Mouse (Mus musculus): ENCODE measurements around the gene Rspry1. TPM values are rescaled to one million over a fixed set of nuclear protein-coding genes. Genes with fewer than 3 reads are reported as not detected.
A peak's percentile ranks its signal among the peaks of the same experiment; 100 is the strongest.

The Rspry1 gene
- 20.1 and 22.6 TPM in 2 replicates for polyA plus RNA-seq (2014; fragmentation: Nextera tagmentation; extraction: Ambion mirVana)

GRCm38 (mm10) chr8:94601607-94602385 is at the start of gene Rspry1, which contains the start of gene Fam192a:
Gene Rspry1, plus strand, starts transcription at chr8:94601937.
Gene Fam192a, minus strand, starts transcription at chr8:94601997.
- peak within 1 kb of the TSS; percentile 93 for H3K27ac ChIP-seq (replicated peaks in 1 of 2; ENCODE audit: control insufficient read depth in 1 of 2, insufficient read depth in 1 of 2, low read depth in 2 of 2, low read length in 2 of 2)
- no peaks in the 10 kb centered on the region for H3K27me3 ChIP-seq (ENCODE audit: control insufficient read depth, insufficient read depth, low read length)
- WGBS = under 1% methylated on average over 50 of the region's 55 CpGs
- no peaks in the 10 kb centered on the region for H3K36me3 ChIP-seq (ENCODE audit: control insufficient read depth, insufficient read depth, low read length)
- ATAC-seq (ENCODE audit: insufficient number of reproducible peaks, insufficient read depth, low FRiP score, low read depth) = peak; percentile 99
- peak within 1 kb of the TSS; percentile 94 for H3K4me2 ChIP-seq (ENCODE audit: low read length)
- peak within 1 kb of the TSS; percentile 96 for H3K9ac ChIP-seq (ENCODE audit: low read length)
- H3K4me3 ChIP-seq (ENCODE audit: control insufficient read depth in 1 of 2, insufficient read depth in 1 of 2, low read depth in 1 of 2, low read length in 2 of 2) = peak within 1 kb of the TSS; percentile 91 to 100
- H3K9me3 ChIP-seq (ENCODE audit: control insufficient read depth, low read length) = no peaks in the 10 kb centered on the region
- peaks cover 0 to 17% of the 10 kb centered on the region in 2 experiments; a peak in 3 of 4 replicates for H3K4me1 ChIP-seq (ENCODE audit: control insufficient read depth in 2 of 2, insufficient read depth in 2 of 2, low read length in 2 of 2)

- ATAC-seq (ENCODE audit: insufficient number of reproducible peaks, insufficient read depth, low FRiP score, low read depth) = no peak
- no peaks in the 10 kb centered on the region for H3K36me3 ChIP-seq (ENCODE audit: control insufficient read depth, insufficient read depth, low read length)
- no peaks in the 10 kb centered on the region for H3K9me3 ChIP-seq (ENCODE audit: control insufficient read depth, low read length)
- H3K27me3 ChIP-seq (ENCODE audit: control insufficient read depth, insufficient read depth, low read length) = no peaks in the 10 kb centered on the region
- H3K27ac ChIP-seq (replicated peaks in 1 of 2; ENCODE audit: control insufficient read depth in 1 of 2, insufficient read depth in 1 of 2, low read depth in 2 of 2, low read length in 2 of 2) = no peak overlapping the region
- no peak overlapping the region for H3K9ac ChIP-seq (ENCODE audit: low read length)
- no peak overlapping the region for H3K4me3 ChIP-seq (ENCODE audit: control insufficient read depth in 1 of 2, insufficient read depth in 1 of 2, low read depth in 1 of 2, low read length in 2 of 2)
- no peak overlapping the region for H3K4me2 ChIP-seq (ENCODE audit: low read length)
- H3K4me1 ChIP-seq (ENCODE audit: control insufficient read depth in 2 of 2, insufficient read depth in 2 of 2, low read length in 2 of 2) = peaks cover 6 to 18% of the 10 kb centered on the region in 2 experiments
- whole genome bisulfite sequencing = 82% methylated on average over 2 of the region's 2 CpGs
Measured at GRCm38 (mm10) chr8:94552696-94553095, 49.0 kb upstream of the Rspry1 start.

DNA sequence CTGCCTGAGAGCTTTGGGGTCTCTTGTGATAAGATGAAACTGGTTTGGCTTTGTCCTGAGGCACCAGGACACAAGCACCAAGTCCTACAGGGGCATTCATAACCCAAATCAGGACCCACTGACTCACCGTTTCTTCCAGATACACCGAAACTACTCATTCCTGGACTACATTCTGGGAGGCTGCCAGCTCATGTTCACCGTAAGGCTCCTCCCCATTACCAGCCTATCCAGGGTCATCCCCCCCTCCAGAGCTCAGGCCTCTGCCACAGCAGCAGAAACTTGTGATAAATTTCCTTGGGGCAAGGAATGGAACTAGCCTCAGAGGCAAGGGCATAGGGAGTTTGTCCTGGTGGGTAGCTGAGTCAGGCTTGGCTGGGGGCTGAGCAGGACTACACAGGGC is 44.5 kb upstream of the Rspry1 start:
- Histone ChIP-seq H3K4me2 (ENCODE audit: low read length) (no peak overlapping the region), H3K9ac (ENCODE audit: low read length) (no peak overlapping the region), H3K27me3 (ENCODE audit: control insufficient read depth, insufficient read depth, low read length) (no peaks in the 10 kb centered on the region), H3K9me3 (ENCODE audit: control insufficient read depth, low read length) (no peaks in the 10 kb centered on the region), H3K27ac (replicated peaks in 1 of 2; ENCODE audit: control insufficient read depth in 1 of 2, insufficient read depth in 1 of 2, low read depth in 2 of 2, low read length in 2 of 2) (no peak overlapping the region), H3K4me3 (ENCODE audit: control insufficient read depth in 1 of 2, insufficient read depth in 1 of 2, low read depth in 1 of 2, low read length in 2 of 2) (no peak overlapping the region), H3K36me3 (ENCODE audit: control insufficient read depth, insufficient read depth, low read length) (no peaks in the 10 kb centered on the region), H3K4me1 (ENCODE audit: control insufficient read depth in 2 of 2, insufficient read depth in 2 of 2, low read length in 2 of 2) (no peaks in the 10 kb centered on the region)
- WGBS = 57% methylated on average over 3 of the region's 3 CpGs
- no peak for ATAC-seq (ENCODE audit: insufficient number of reproducible peaks, insufficient read depth, low FRiP score, low read depth)

GRCm38 (mm10) chr8:94561256-94561655 is 40.5 kb upstream of the Rspry1 start:
- no peaks in the 10 kb centered on the region for H3K36me3 ChIP-seq (ENCODE audit: control insufficient read depth, insufficient read depth, low read length)
- WGBS = 80% methylated on average over 5 of the region's 5 CpGs
- no peaks in the 10 kb centered on the region for H3K4me1 ChIP-seq (ENCODE audit: control insufficient read depth in 2 of 2, insufficient read depth in 2 of 2, low read length in 2 of 2)
- H3K27me3 ChIP-seq (ENCODE audit: control insufficient read depth, insufficient read depth, low read length) = no peaks in the 10 kb centered on the region
- no peak overlapping the region for H3K27ac ChIP-seq (replicated peaks in 1 of 2; ENCODE audit: control insufficient read depth in 1 of 2, insufficient read depth in 1 of 2, low read depth in 2 of 2, low read length in 2 of 2)
- H3K9ac ChIP-seq (ENCODE audit: low read length) = no peak overlapping the region
- no peak overlapping the region for H3K4me2 ChIP-seq (ENCODE audit: low read length)
- H3K4me3 ChIP-seq (ENCODE audit: control insufficient read depth in 1 of 2, insufficient read depth in 1 of 2, low read depth in 1 of 2, low read length in 2 of 2) = no peak overlapping the region
- H3K9me3 ChIP-seq (ENCODE audit: control insufficient read depth, low read length) = no peaks in the 10 kb centered on the region
- no peak for ATAC-seq (ENCODE audit: insufficient number of reproducible peaks, insufficient read depth, low FRiP score, low read depth)

DNA sequence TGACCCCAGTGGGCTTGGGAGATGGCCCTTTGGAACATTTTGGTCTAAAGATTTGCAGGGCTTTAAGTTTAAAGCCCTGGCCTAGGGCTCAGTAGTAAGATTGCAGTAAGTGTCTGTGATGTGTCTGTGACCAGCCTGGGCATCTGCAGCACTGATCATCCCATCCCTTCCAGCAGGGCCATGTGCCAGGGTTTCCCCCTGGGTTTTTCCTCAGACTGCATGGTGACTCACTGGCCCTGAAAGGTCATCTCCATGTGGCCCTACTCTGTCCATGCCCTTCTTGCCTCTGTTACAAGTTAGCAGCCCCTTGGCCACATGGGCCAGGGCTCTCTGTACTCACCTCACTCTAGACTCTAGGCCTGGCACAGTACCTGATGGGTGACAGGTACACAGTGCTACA is 37.3 kb upstream of the Rspry1 start:
- Histone ChIP-seq H3K4me1 (ENCODE audit: control insufficient read depth in 2 of 2, insufficient read depth in 2 of 2, low read length in 2 of 2) (no peaks in the 10 kb centered on the region), H3K36me3 (ENCODE audit: control insufficient read depth, insufficient read depth, low read length) (no peaks in the 10 kb centered on the region), H3K27ac (replicated peaks in 1 of 2; ENCODE audit: control insufficient read depth in 1 of 2, insufficient read depth in 1 of 2, low read depth in 2 of 2, low read length in 2 of 2) (no peak overlapping the region), H3K27me3 (ENCODE audit: control insufficient read depth, insufficient read depth, low read length) (no peaks in the 10 kb centered on the region), H3K9me3 (ENCODE audit: control insufficient read depth, low read length) (no peaks in the 10 kb centered on the region), H3K4me2 (ENCODE audit: low read length) (no peak overlapping the region), H3K4me3 (ENCODE audit: control insufficient read depth in 1 of 2, insufficient read depth in 1 of 2, low read depth in 1 of 2, low read length in 2 of 2) (no peak overlapping the region), H3K9ac (ENCODE audit: low read length) (no peak overlapping the region)
- ATAC-seq (ENCODE audit: insufficient number of reproducible peaks, insufficient read depth, low FRiP score, low read depth) = no peak

DNA sequence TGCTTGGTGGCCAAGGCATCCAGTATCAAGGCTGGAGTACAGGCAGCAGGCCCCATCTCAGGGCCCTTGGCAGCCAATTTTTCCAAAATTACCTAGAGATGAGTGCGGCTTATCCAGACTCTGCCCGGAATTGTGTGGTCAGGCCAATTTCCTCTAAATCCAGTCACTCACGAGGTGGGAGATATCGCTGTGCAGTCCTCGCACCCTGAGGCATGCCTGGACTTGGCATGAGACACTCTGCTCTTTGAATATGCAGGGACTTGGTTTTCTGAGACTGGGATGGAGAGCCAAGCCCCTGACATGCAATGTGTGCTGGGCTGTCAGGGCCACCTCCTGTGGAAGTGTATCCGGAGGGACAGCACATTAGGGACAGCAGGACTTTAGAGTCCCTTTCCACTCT is 35.7 kb upstream of the Rspry1 start:
- WGBS = 68% methylated on average over 6 of the region's 6 CpGs
- Histone ChIP-seq H3K9me3 (ENCODE audit: control insufficient read depth, low read length) (no peaks in the 10 kb centered on the region), H3K4me3 (ENCODE audit: control insufficient read depth in 1 of 2, insufficient read depth in 1 of 2, low read depth in 1 of 2, low read length in 2 of 2) (no peak overlapping the region), H3K4me1 (ENCODE audit: control insufficient read depth in 2 of 2, insufficient read depth in 2 of 2, low read length in 2 of 2) (no peaks in the 10 kb centered on the region), H3K36me3 (ENCODE audit: control insufficient read depth, insufficient read depth, low read length) (no peaks in the 10 kb centered on the region), H3K9ac (ENCODE audit: low read length) (no peak overlapping the region), H3K27ac (replicated peaks in 1 of 2; ENCODE audit: control insufficient read depth in 1 of 2, insufficient read depth in 1 of 2, low read depth in 2 of 2, low read length in 2 of 2) (no peak overlapping the region), H3K4me2 (ENCODE audit: low read length) (no peak overlapping the region), H3K27me3 (ENCODE audit: control insufficient read depth, insufficient read depth, low read length) (no peaks in the 10 kb centered on the region)
- ATAC-seq (ENCODE audit: insufficient number of reproducible peaks, insufficient read depth, low FRiP score, low read depth) = no peak

GRCm38 (mm10) chr8:94566446-94567158 is 35.1 kb upstream of the Rspry1 start:
- H3K9me3 ChIP-seq (ENCODE audit: control insufficient read depth, low read length) = no peaks in the 10 kb centered on the region
- no peak overlapping the region for H3K27ac ChIP-seq (replicated peaks in 1 of 2; ENCODE audit: control insufficient read depth in 1 of 2, insufficient read depth in 1 of 2, low read depth in 2 of 2, low read length in 2 of 2)
- no peak overlapping the region for H3K9ac ChIP-seq (ENCODE audit: low read length)
- no peak overlapping the region for H3K4me3 ChIP-seq (ENCODE audit: control insufficient read depth in 1 of 2, insufficient read depth in 1 of 2, low read depth in 1 of 2, low read length in 2 of 2)
- H3K36me3 ChIP-seq (ENCODE audit: control insufficient read depth, insufficient read depth, low read length) = no peaks in the 10 kb centered on the region
- ATAC-seq (ENCODE audit: insufficient number of reproducible peaks, insufficient read depth, low FRiP score, low read depth) = no peak
- H3K27me3 ChIP-seq (ENCODE audit: control insufficient read depth, insufficient read depth, low read length) = no peaks in the 10 kb centered on the region
- H3K4me1 ChIP-seq (ENCODE audit: control insufficient read depth in 2 of 2, insufficient read depth in 2 of 2, low read length in 2 of 2) = no peaks in the 10 kb centered on the region
- no peak overlapping the region for H3K4me2 ChIP-seq (ENCODE audit: low read length)
- WGBS = 74% methylated on average over 15 of the region's 15 CpGs
